Mouse (Mus musculus) limb, embryonic 12.5 days (tissue): ENCODE measurements around the gene St6galnac5. TPM values are rescaled to one million over a fixed set of nuclear protein-coding genes. Genes with fewer than 3 reads are reported as not detected.

Source experiments
- ATAC-seq: fragments of 200-750 bp; cut with Nextera tagmentation; 2 replicates; pipeline ENCODE4 v1.8.0; 2017; ENCODE audit warnings: low read depth, moderate TSS enrichment; ENCODE audit not compliant: insufficient number of reproducible peaks, insufficient read depth, low FRiP score, low TSS enrichment
- H3K27ac ChIP-seq: fragments of 300-500 bp; sonication (generic); 2 replicates; pipeline ENCODE4 v1.5.1; 2016; ENCODE audit warnings: mild to moderate bottlenecking, moderate library complexity
- H3K27me3 ChIP-seq: fragments of 300-500 bp; sonication (generic); 2 replicates; pipeline ENCODE4 v1.6.1; 2016; ENCODE audit warnings: mild to moderate bottlenecking, moderate library complexity
- H3K36me3 ChIP-seq: fragments of 300-500 bp; sonication (generic); 2 replicates; pipeline ENCODE4 v1.6.1; 2016; ENCODE audit warnings: mild to moderate bottlenecking, moderate library complexity
- H3K4me1 ChIP-seq: fragments of 300-500 bp; sonication (generic); replicated peaks from 2 replicates; pipeline ENCODE4 v1.6.1; 2016
- H3K4me2 ChIP-seq: fragments of 300-500 bp; sonication (generic); 2 replicates; pipeline ENCODE4 v1.6.1; 2016; ENCODE audit warnings: mild to moderate bottlenecking, moderate library complexity
- H3K4me3 ChIP-seq: fragments of 300-500 bp; sonication (generic); replicated peaks from 2 replicates; pipeline ENCODE4 v1.5.1; 2016; ENCODE audit warnings: mild to moderate bottlenecking
- H3K9ac ChIP-seq: fragments of 300-500 bp; sonication (generic); replicated peaks from 2 replicates; pipeline ENCODE4 v1.6.1; 2016; ENCODE audit warnings: mild to moderate bottlenecking, moderate library complexity
- H3K9me3 ChIP-seq: fragments of 300-500 bp; sonication (generic); 2 replicates; pipeline ENCODE4 v1.6.1; 2016; ENCODE audit warnings: mild to moderate bottlenecking, moderate library complexity
- WGBS: fragments of 180-500 bp; shearing (Covaris S2); methylation state at CpG from one replicate; pipeline ENCODE4 v1.1.7; 2016; 5-methylcytosine and 5-hydroxymethylcytosine counted together
- polyA plus RNA-seq: library from polyadenylated mRNA; unstranded; fragments of >200 nt; fragmentation: Nextera tagmentation; extraction: Ambion mirVana; gene quantifications from 2 replicates; pipeline ENCODE4 v1.2.1, GENCODE M21; 2016

Gene St6galnac5
- polyA plus RNA-seq, 1 experiment from 2014 or later: 2.2 TPM

DNA sequence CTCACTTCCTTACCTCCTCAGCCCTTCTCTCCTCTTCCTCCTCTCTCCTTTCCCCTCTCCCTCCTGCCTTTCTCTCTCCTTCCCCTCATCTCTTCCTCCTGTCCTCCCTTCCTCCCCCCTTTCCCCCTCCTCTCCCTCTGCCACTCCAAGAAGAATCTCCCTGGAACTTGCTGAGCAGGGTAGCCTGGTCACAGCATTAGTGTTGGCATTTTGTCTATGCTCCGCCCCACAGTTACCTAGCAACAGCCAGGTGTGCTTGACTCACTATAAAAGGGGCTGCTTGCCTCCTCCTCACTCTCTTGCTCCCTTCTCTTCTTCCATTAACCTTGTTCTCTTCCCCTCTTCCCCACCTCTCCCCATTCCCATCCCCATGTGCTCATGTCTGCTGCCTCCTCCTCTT, 120.1 kb downstream of the St6galnac5 start:
- no peaks in the 10 kb centered on the region for H3K4me1 ChIP-seq
- no peak overlapping the region for H3K9ac ChIP-seq
- WGBS: 62% methylated on average over 1 of the region's 1 CpGs

DNA sequence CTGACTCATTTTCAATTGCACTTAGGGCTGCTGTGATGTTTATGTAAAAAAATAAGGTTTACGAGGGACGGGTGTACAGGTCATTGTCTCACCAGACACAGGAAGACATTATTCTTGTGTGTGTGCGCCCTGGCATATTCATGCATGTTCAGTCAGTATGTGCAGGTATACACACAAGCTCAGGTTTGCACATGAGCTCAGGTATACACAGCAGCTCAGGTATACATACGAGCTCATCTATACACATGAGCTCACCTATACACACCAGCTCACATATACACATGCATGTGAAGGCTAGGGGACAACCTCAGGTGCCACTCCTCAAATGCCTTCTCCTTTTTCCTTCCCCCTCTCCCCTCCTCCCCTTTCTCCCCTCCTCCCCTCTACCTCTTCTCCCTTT, 120.6 kb downstream of the St6galnac5 start:
- H3K4me3 ChIP-seq: no peak overlapping the region
- H3K9me3 ChIP-seq: no peaks in the 10 kb centered on the region
- H3K36me3 ChIP-seq: no peaks in the 10 kb centered on the region
- no peak overlapping the region for H3K9ac ChIP-seq
- no peaks in the 10 kb centered on the region for H3K4me1 ChIP-seq
- H3K27me3 ChIP-seq: no peaks in the 10 kb centered on the region
- no peak for ATAC-seq
- WGBS: 72% methylated on average over 4 of the region's 4 CpGs
- H3K4me2 ChIP-seq: no peak overlapping the region
- H3K27ac ChIP-seq: no peak overlapping the region

More for the DNA sequence above, 120.1 kb downstream of the St6galnac5 start:
- no peaks in the 10 kb centered on the region for H3K36me3 ChIP-seq
- no peaks in the 10 kb centered on the region for H3K27me3 ChIP-seq
- no peak overlapping the region for H3K27ac ChIP-seq
- ATAC-seq: no peak
- no peaks in the 10 kb centered on the region for H3K9me3 ChIP-seq
- H3K4me3 ChIP-seq: no peak overlapping the region
- H3K4me2 ChIP-seq: no peak overlapping the region

DNA sequence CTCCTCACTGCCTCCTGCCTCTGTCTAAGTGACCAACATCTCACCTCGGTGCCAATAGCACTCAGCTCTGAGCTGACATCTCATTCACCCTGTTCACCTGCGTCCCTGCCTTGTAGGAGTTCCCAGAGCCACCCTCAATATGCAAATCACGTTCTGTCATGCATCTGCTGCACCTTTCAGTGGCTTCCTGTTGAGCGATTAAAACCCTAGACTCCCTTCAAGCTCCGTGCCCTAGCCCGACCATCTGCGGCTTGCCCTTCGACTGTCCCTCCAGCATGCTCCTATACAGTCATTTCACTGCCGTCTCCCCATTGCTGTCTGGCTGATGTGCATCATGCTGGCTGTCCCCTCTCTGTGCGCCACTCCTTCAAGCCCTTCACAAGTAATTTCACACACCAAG, 126.0 kb downstream of the St6galnac5 start:
- Histone ChIP-seq H3K27me3 (no peaks in the 10 kb centered on the region), H3K4me1 (peaks cover 7% of the 10 kb centered on the region; the same call in 1 of the 2 replicates), H3K27ac (no peak overlapping the region), H3K9ac (no peak overlapping the region), H3K9me3 (no peaks in the 10 kb centered on the region), H3K36me3 (no peaks in the 10 kb centered on the region), H3K4me2 (no peak overlapping the region), H3K4me3 (no peak overlapping the region)
- no peak for ATAC-seq
- WGBS: 51% methylated on average over 10 of the region's 10 CpGs

DNA sequence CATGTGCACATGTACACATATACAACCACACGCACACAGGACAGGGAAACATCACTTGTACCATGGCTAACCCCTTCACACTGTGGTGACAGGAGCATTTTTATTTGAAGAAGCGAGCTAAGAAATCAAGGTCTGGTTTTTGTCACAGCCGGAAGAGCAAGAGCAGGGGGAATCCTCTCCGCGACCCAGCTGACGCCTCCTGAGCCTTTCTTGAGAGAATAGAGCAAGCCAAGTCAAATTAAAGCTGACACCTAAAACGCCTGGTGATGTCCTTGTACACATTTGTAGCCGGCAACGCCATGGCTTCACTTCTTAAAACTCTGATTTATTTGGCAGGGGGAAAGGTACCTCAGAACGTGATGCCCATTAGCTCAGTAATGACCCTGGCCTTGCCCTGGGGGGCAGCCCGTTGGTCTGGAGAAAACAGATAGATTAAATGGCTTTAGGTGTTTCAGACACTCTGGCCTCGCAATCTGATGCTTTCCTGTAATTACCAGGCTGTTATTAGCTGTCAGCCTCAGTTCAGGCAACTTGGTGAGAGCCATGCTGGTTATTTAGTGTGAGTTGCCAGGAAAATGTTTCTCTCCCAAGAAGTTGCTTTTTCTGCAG, 126.9 kb downstream of the St6galnac5 start:
- H3K27me3 ChIP-seq: peaks cover 4% of the 10 kb centered on the region; the same call in 1 of the 2 replicates
- no peaks in the 10 kb centered on the region for H3K36me3 ChIP-seq
- no peak overlapping the region for H3K9ac ChIP-seq
- no peak overlapping the region for H3K27ac ChIP-seq
- ATAC-seq: no peak
- peaks cover 7% of the 10 kb centered on the region; the same call in 1 of the 2 replicates for H3K4me1 ChIP-seq
- H3K4me2 ChIP-seq: no peak overlapping the region
- H3K9me3 ChIP-seq: no peaks in the 10 kb centered on the region
- H3K4me3 ChIP-seq: no peak overlapping the region
- 20% methylated on average over 12 of the region's 12 CpGs for WGBS

DNA sequence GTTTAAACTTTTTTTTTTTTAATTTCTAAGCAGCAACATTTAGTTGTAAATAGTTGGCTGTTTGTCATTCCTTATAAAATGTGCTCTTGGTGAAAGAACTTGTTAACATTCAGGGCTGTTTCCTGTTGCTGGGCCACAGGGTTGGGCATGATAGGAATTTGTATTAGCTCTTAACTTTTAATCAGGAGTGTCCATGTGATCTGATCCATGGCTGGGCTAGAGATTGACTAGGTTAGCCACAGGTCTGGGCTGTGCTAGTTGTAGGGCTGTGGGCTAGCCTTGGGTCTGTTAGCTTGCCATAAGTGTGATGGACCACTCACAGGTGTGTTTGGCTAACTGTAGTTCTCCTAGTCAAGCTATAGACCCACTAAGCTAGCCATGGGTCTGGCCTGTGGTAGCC, 138.1 kb downstream of the St6galnac5 start:
- H3K27ac ChIP-seq: no peak overlapping the region
- H3K4me3 ChIP-seq: no peak overlapping the region
- no peak overlapping the region for H3K9ac ChIP-seq
- H3K4me1 ChIP-seq: no peaks in the 10 kb centered on the region; the same call in 1 of the 2 replicates
- no peaks in the 10 kb centered on the region for H3K9me3 ChIP-seq
- ATAC-seq: no peak
- no peaks in the 10 kb centered on the region for H3K27me3 ChIP-seq
- no peak overlapping the region for H3K4me2 ChIP-seq
- H3K36me3 ChIP-seq: no peaks in the 10 kb centered on the region

DNA sequence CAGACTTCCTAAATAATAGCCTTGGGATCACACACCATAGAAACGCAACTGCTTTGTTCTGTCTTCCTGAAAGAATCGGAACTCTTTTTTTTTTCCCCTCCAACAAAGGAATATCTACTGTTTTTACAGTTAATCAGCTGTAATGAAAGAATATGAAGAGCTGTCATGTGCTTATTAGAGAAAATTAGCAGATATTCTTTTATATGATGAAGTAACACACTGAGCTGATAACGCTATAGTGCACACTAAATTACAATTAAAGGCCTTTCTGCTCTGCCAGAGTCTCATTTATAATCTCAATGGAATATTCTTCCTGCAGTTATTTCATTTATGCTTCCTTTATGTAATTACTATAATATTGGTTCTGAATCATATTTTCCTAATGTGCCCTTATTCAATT, 139.4 kb downstream of the St6galnac5 start:
- Histone ChIP-seq H3K4me3 (no peak overlapping the region), H3K27me3 (no peaks in the 10 kb centered on the region), H3K27ac (no peak overlapping the region), H3K9ac (no peak overlapping the region), H3K36me3 (no peaks in the 10 kb centered on the region), H3K4me1 (no peaks in the 10 kb centered on the region; the same call in 1 of the 2 replicates), H3K4me2 (no peak overlapping the region), H3K9me3 (no peaks in the 10 kb centered on the region)
- ATAC-seq: no peak
- 77% methylated on average over 3 of the region's 3 CpGs for WGBS

DNA sequence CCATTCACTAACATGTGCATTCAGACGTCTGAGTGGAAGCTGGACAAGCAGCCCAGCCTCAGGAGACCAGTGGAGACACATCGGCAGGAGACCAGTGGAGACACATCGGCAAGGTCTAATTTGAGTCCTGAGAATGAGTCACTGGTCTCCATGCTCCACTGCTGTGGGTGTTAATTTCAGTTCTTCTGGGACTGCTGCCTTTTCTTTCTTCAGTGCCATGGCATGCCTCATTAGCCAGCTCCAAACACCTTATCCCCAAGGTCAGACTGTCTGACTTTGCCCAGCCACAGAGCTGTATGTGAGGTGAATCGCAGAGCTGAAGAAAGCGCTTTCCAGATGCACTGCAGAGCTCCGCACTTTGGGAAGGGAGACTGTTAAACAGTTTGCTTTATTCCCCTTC, 140.8 kb downstream of the St6galnac5 start:
- Histone ChIP-seq H3K27ac (no peak overlapping the region), H3K9me3 (no peaks in the 10 kb centered on the region), H3K4me3 (no peak overlapping the region), H3K36me3 (no peaks in the 10 kb centered on the region), H3K27me3 (no peaks in the 10 kb centered on the region), H3K4me1 (no peaks in the 10 kb centered on the region), H3K9ac (no peak overlapping the region), H3K4me2 (no peak overlapping the region)
- 67% methylated on average over 6 of the region's 6 CpGs for WGBS
- ATAC-seq: no peak

DNA sequence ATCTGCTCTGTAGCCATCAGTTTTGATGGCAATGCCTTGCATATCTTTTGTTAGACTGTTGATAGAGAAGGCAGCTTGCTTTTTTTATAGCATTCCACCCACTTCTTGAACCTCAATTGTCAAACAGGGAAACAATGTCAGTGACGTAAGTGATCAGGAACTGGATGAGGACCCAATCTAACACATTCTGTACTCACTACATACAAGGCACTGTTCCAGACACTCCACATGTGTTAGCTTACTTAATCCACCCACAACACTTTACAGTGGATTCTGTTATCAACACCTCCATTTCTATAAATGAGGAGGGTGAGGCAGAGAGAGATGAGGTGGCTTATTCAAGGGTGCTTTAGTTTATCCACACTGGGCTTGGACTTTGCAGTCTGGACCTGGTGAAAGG, 144.1 kb downstream of the St6galnac5 start:
- ATAC-seq: no peak
- Histone ChIP-seq H3K27me3 (no peaks in the 10 kb centered on the region), H3K4me3 (no peak overlapping the region), H3K4me2 (no peak overlapping the region), H3K9ac (no peak overlapping the region), H3K36me3 (no peaks in the 10 kb centered on the region), H3K9me3 (no peaks in the 10 kb centered on the region), H3K4me1 (no peaks in the 10 kb centered on the region), H3K27ac (no peak overlapping the region)
- WGBS: 91% methylated on average over 1 of the region's 1 CpGs

DNA sequence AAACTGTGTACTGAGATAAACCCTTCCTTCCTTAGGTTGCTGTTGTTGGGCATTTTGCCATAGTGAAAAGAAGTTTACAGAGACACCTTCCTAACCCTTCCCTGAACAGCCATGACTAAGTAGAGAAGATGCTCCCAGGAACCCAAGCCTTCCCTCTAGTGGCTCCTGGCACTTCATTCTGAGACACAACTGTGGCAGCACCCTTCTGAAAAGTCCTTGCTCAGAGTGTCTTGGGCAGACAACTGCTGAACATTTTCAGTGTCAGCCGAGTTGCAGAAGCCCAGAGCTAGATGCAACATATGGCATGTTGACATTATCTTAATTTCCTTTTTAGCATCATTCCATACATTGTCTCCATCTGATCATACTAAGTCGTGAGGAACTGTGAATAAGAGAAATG, 144.6 kb downstream of the St6galnac5 start:
- no peak for ATAC-seq
- Histone ChIP-seq H3K4me2 (no peak overlapping the region), H3K9ac (no peak overlapping the region), H3K4me1 (no peaks in the 10 kb centered on the region), H3K9me3 (no peaks in the 10 kb centered on the region), H3K27ac (no peak overlapping the region), H3K27me3 (no peaks in the 10 kb centered on the region), H3K4me3 (no peak overlapping the region), H3K36me3 (no peaks in the 10 kb centered on the region)
- 77% methylated on average over 2 of the region's 2 CpGs for WGBS

DNA sequence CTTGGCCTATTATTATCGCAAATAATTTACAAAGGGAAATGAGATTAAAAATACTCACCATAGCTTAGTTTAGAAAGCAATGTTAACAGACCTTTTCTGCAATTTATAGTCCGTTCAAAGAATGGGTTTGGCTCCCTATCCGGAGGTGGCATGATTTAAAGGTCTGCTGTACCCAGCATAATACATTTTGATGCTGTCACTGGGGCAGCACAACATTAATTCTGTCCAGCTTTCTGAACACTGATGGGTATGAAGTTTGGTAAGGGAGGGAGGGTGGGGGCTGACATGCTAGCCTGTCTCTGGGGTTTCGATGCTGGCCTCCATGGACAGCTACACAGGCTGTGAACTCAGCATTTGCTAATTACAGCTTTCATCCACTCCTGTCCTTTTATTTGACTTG, 149.6 kb downstream of the St6galnac5 start:
- ATAC-seq: no peak
- H3K9me3 ChIP-seq: no peaks in the 10 kb centered on the region

DNA sequence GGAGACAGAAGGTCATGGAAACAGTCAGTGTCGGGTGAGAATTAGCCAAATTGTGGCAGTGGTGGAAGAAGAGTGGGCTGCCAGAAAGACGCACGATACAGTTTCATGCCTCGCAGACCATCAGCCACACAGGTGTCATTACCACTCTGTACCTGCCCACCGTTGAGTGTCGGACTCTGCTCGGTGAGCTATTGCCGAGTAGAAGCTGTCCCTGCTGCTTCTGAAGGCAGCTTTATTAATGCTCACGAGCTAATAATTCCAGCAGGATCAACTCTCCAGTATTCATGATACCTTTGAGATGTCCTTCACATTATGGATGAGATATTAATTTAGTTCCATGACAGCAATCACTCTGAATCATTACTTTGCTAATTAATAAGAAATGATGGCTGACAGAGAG, 150.1 kb downstream of the St6galnac5 start:
- 84% methylated on average over 9 of the region's 9 CpGs for WGBS
- no peak for ATAC-seq

More for the DNA sequence above, 149.6 kb downstream of the St6galnac5 start:
- WGBS: 88% methylated on average over 4 of the region's 4 CpGs
- no peaks in the 10 kb centered on the region for H3K4me1 ChIP-seq
- H3K4me2 ChIP-seq: no peak overlapping the region
- no peak overlapping the region for H3K4me3 ChIP-seq
- no peak overlapping the region for H3K9ac ChIP-seq
- no peaks in the 10 kb centered on the region for H3K36me3 ChIP-seq
- no peak overlapping the region for H3K27ac ChIP-seq
- no peaks in the 10 kb centered on the region for H3K27me3 ChIP-seq

DNA sequence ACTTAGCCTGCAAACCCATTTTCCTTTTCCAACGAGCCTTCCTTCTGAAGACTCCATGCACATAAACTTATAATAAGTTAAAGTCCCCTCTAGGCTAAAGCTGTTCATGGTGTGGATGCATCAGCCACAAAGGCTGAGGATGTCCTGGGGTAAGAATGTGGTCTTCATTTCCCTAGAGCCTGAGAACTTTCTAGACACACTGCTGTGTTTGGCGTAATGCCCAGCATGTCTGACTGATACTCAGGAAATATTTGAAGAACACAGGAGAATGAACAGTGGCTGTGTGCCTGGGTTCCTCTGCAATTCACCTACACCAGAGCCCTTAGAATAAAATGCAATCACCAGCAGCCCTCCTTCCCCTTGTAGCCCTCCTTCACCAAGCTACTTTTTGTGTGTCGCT, 150.7 kb downstream of the St6galnac5 start:
- H3K27ac ChIP-seq: no peak overlapping the region
- no peaks in the 10 kb centered on the region for H3K27me3 ChIP-seq
- no peak overlapping the region for H3K4me2 ChIP-seq
- no peak overlapping the region for H3K4me3 ChIP-seq
- ATAC-seq: no peak
- H3K9me3 ChIP-seq: no peaks in the 10 kb centered on the region
- H3K9ac ChIP-seq: no peak overlapping the region
- 73% methylated on average over 3 of the region's 3 CpGs for WGBS
- no peaks in the 10 kb centered on the region for H3K4me1 ChIP-seq
- H3K36me3 ChIP-seq: no peaks in the 10 kb centered on the region

More for the DNA sequence above, 150.1 kb downstream of the St6galnac5 start:
- no peaks in the 10 kb centered on the region for H3K36me3 ChIP-seq
- H3K4me2 ChIP-seq: no peak overlapping the region
- no peak overlapping the region for H3K4me3 ChIP-seq
- no peak overlapping the region for H3K9ac ChIP-seq
- H3K9me3 ChIP-seq: no peaks in the 10 kb centered on the region
- H3K4me1 ChIP-seq: no peaks in the 10 kb centered on the region
- H3K27me3 ChIP-seq: no peaks in the 10 kb centered on the region
- no peak overlapping the region for H3K27ac ChIP-seq
